Mouse (Mus musculus) heart, embryonic 11.5 days (tissue): ENCODE data around the gene Mta2. TPM values are rescaled to one million over a fixed set of nuclear protein-coding genes. Genes with fewer than 3 reads are reported as not detected.

Experiments
- ATAC-seq: fragments of 200-750 bp; cut with Nextera tagmentation; replicated peaks from 2 replicates; pipeline ENCODE4 v1.8.0; 2017; ENCODE audit warnings: moderate library complexity; ENCODE audit not compliant: insufficient number of reproducible peaks, low FRiP score, low TSS enrichment
- H3K27ac ChIP-seq: fragments of 300-500 bp; sonication (generic); 2 replicates; pipeline ENCODE4 v1.5.1; 2014; ENCODE audit warnings: mild to moderate bottlenecking, low read depth, low read length
- H3K27me3 ChIP-seq: fragments of 300-500 bp; sonication (generic); 2 replicates; pipeline ENCODE4 v1.6.1; 2014; ENCODE audit warnings: mild to moderate bottlenecking, low read length, mixed read lengths; ENCODE audit not compliant: control insufficient read depth, insufficient read depth
- H3K36me3 ChIP-seq: fragments of 300-500 bp; sonication (generic); 2 replicates; pipeline ENCODE4 v1.6.1; 2014; ENCODE audit warnings: mild to moderate bottlenecking, low read length, moderate library complexity, mixed read lengths; ENCODE audit not compliant: control insufficient read depth, insufficient read depth
- H3K4me1 ChIP-seq: fragments of 300-500 bp; sonication (generic); 2 replicates; pipeline ENCODE4 v1.6.1; 2014; ENCODE audit warnings: low read length; ENCODE audit not compliant: control insufficient read depth, insufficient read depth
- H3K4me2 ChIP-seq: fragments of 300-500 bp; sonication (generic); 2 replicates; pipeline ENCODE4 v1.6.1; 2014; ENCODE audit warnings: mild to moderate bottlenecking, moderate library complexity
- H3K4me3 ChIP-seq: fragments of 300-500 bp; sonication (generic); 2 replicates; pipeline ENCODE4 v1.5.1; 2014; ENCODE audit warnings: low read depth, low read length
- H3K9ac ChIP-seq: fragments of 300-500 bp; sonication (generic); 2 replicates; pipeline ENCODE4 v1.6.1; 2014; ENCODE audit warnings: mild to moderate bottlenecking, low read depth, low read length, moderate library complexity
- H3K9me3 ChIP-seq: fragments of 300-500 bp; sonication (generic); replicated peaks from 2 replicates; pipeline ENCODE4 v1.6.1; 2016; ENCODE audit warnings: low read length; ENCODE audit not compliant: control insufficient read depth
- WGBS: fragments of 180-500 bp; shearing (Covaris S2); extraction: QIAGEN DNeasy Blood & Tissue Kit; methylation state at CpG from one replicate; pipeline ENCODE4 v1.1.7; 2014; ENCODE audit not compliant: insufficient replicate concordance; 5-methylcytosine and 5-hydroxymethylcytosine counted together
- polyA plus RNA-seq: library from polyadenylated mRNA; unstranded; fragments of >200 nt; fragmentation: Nextera tagmentation; extraction: Ambion mirVana; gene quantifications from 2 replicates; pipeline ENCODE4 v1.2.1, GENCODE M21; 2014

Gene Mta2
- polyA plus RNA-seq, 1 experiment from 2014 or later: 30.0 TPM

GRCm38 (mm10) chr19:8981450-8982168 is 39.9 kb downstream of the Mta2 start:
- 55% methylated on average over 2 of the region's 2 CpGs for WGBS
- Histone ChIP-seq H3K9me3 (no peaks in the 10 kb centered on the region), H3K4me2 (no peak overlapping the region), H3K4me3 (no peak overlapping the region), H3K36me3 (peaks cover 33% of the 10 kb centered on the region), H3K27ac (no peak overlapping the region), H3K9ac (no peak overlapping the region), H3K27me3 (no peaks in the 10 kb centered on the region), H3K4me1 (peaks cover 48% of the 10 kb centered on the region)
- ATAC-seq: no peak

- no peak for ATAC-seq
- Histone ChIP-seq H3K36me3 (peaks cover 27% of the 10 kb centered on the region), H3K4me1 (peaks cover 48% of the 10 kb centered on the region), H3K9ac (0 out of 2 replicates have a peak overlapping the region, but pooled peaks have one; percentile 18), H3K4me2 (peak overlapping the region; percentile 22), H3K27me3 (no peaks in the 10 kb centered on the region), H3K4me3 (no peak overlapping the region), H3K27ac (peak overlapping the region; percentile 77), H3K9me3 (no peaks in the 10 kb centered on the region)
- 26% methylated on average over 5 of the region's 5 CpGs for WGBS
These were observed 40.9 kb downstream of the Mta2 start for GRCm38 (mm10) chr19:8982303-8983149.

- ATAC-seq: 0 out of 2 replicates have a peak, but pooled peaks have one; percentile 29
- Histone ChIP-seq H3K9ac (no peak overlapping the region), H3K27ac (peak overlapping the region; percentile 77), H3K4me3 (no peak overlapping the region), H3K9me3 (no peaks in the 10 kb centered on the region), H3K27me3 (no peaks in the 10 kb centered on the region), H3K4me1 (peaks cover 53% of the 10 kb centered on the region), H3K4me2 (peak overlapping the region; percentile 22), H3K36me3 (peaks cover 22% of the 10 kb centered on the region)
- 6% methylated on average over 4 of the region's 4 CpGs for WGBS
These were observed 41.5 kb downstream of the Mta2 start for GRCm38 (mm10) chr19:8983150-8983650.

- Histone ChIP-seq H3K27ac (peak overlapping the region; percentile 77; the same call in 1 of the 2 replicates), H3K4me2 (peak overlapping the region; percentile 6; the same call in 1 of the 2 replicates), H3K9ac (no peak overlapping the region), H3K36me3 (peaks cover 10% of the 10 kb centered on the region), H3K27me3 (no peaks in the 10 kb centered on the region), H3K4me3 (no peak overlapping the region), H3K9me3 (no peaks in the 10 kb centered on the region), H3K4me1 (peaks cover 60% of the 10 kb centered on the region)
- ATAC-seq: no peak
- WGBS: 23% methylated on average over 7 of the region's 7 CpGs
These were observed 42.7 kb downstream of the Mta2 start for GRCm38 (mm10) chr19:8984255-8984868.

- H3K9ac ChIP-seq: no peak overlapping the region
- H3K4me1 ChIP-seq: peaks cover 61% of the 10 kb centered on the region
- H3K27ac ChIP-seq: no peak overlapping the region
- H3K4me2 ChIP-seq: no peak overlapping the region
- no peaks in the 10 kb centered on the region for H3K36me3 ChIP-seq
- 57% methylated on average over 5 of the region's 5 CpGs for WGBS
- H3K4me3 ChIP-seq: no peak overlapping the region
- no peak for ATAC-seq
- H3K9me3 ChIP-seq: no peaks in the 10 kb centered on the region
- no peaks in the 10 kb centered on the region for H3K27me3 ChIP-seq
These were observed 44.2 kb downstream of the Mta2 start for GRCm38 (mm10) chr19:8985891-8986290.

GRCm38 (mm10) chr19:8987816-8988215 is 46.1 kb downstream of the Mta2 start:
- Histone ChIP-seq H3K4me1 (peaks cover 63% of the 10 kb centered on the region), H3K4me2 (peak overlapping the region; percentile 12), H3K4me3 (no peak overlapping the region), H3K9me3 (no peaks in the 10 kb centered on the region), H3K9ac (no peak overlapping the region), H3K27me3 (no peaks in the 10 kb centered on the region), H3K36me3 (no peaks in the 10 kb centered on the region), H3K27ac (peak overlapping the region; percentile 90)
- WGBS: 25% methylated on average over 2 of the region's 2 CpGs
- no peak for ATAC-seq

- 15% methylated on average over 15 of the region's 15 CpGs for WGBS
- H3K27ac ChIP-seq: peak overlapping the region; percentile 90
- H3K9ac ChIP-seq: peak overlapping the region; percentile 86
- no peaks in the 10 kb centered on the region for H3K9me3 ChIP-seq
- H3K4me1 ChIP-seq: peaks cover 61% of the 10 kb centered on the region
- H3K4me2 ChIP-seq: peak overlapping the region; percentile 76
- H3K36me3 ChIP-seq: no peaks in the 10 kb centered on the region
- no peak for ATAC-seq
- H3K4me3 ChIP-seq: peak overlapping the region; percentile 70
- no peaks in the 10 kb centered on the region for H3K27me3 ChIP-seq
These were observed 46.8 kb downstream of the Mta2 start for GRCm38 (mm10) chr19:8988346-8989065.
